Mouse (Mus musculus) megakaryocyte, embryonic 14.5 days (primary cell): Measurements from ENCODE around the gene Cldn4.

Experiments
- FLI1 ChIP-seq: IDR thresholded peaks from 2 replicates; pipeline ENCODE4 v1.6.1; 2012; ENCODE audit warnings: low read length, inconsistent platforms, mixed read lengths
- GATA1 ChIP-seq: IDR thresholded peaks from 3 replicates; pipeline ENCODE4 v1.6.1; 2012; ENCODE audit warnings: mixed read lengths, low read length, inconsistent platforms, borderline replicate concordance

DNA sequence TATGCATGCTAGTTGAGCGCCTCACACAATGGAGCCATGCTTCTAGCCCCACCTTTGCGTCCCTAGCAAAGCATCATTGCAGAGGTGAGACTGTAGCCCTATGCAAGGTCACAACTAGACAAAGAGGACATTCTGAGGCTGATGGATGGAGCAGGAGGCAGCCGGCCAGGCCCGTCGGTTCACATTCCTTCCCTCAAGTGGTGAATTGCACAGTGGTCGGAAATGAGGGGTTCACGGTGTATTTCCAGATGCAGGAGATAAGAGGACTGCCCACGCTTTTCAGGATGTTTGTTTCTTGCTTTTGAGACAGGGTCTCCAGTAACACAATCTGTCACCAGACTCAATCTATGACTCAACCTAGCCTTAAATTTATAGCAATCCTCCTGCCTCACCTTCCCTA is 23.9 kb upstream of the Cldn4 start:
- TF ChIP-seq GATA1 (no peak), FLI1 (no peak)
